Mouse (Mus musculus) erythroblast, embryonic 14.5 days (primary cell): ENCODE data around the gene Gba.

Experiments
- GATA1 ChIP-seq: IDR thresholded peaks from 2 replicates; pipeline ENCODE4 v1.6.1; 2012; ENCODE audit warnings: low read length, inconsistent platforms, mixed read lengths
- TAL1 ChIP-seq: IDR thresholded peaks from 3 replicates; pipeline ENCODE4 v1.6.1; 2012; ENCODE audit warnings: low read length, inconsistent platforms, mixed read lengths

GRCm38 (mm10) chr3:89246261-89247100, 43.8 kb downstream of the Gba start, which contains the start of gene Trim46:
- no peak for TF ChIP-seq GATA1
- no peak for TF ChIP-seq TAL1
